Mouse (Mus musculus) heart, adult 9 months (tissue): Measurements from ENCODE around the gene Zfand3.

Source experiments
- DNase-seq, 2 experiments: peaks; one replicate each; pipeline ENCODE4 v3.0.0; 2022; ENCODE audit warnings: low spot score in 2 of 2

Gene Zfand3

GRCm38 (mm10) chr17:30192416-30193005 is 188.0 kb downstream of the Zfand3 start:
- no peak for DNase-seq

- DNase-seq: no peak
These were observed 189.1 kb downstream of the Zfand3 start for GRCm38 (mm10) chr17:30193615-30194014.

- no peak for DNase-seq
These were observed 189.6 kb downstream of the Zfand3 start for GRCm38 (mm10) chr17:30194091-30194490.

GRCm38 (mm10) chr17:30194629-30195445 is 190.3 kb downstream of the Zfand3 start:
- DNase-seq: no peak

- no peak for DNase-seq
These were observed 191.2 kb downstream of the Zfand3 start for GRCm38 (mm10) chr17:30195591-30196183.

GRCm38 (mm10) chr17:30196401-30197279 is 192.1 kb downstream of the Zfand3 start:
- DNase-seq: peak; percentile 35 to 49

GRCm38 (mm10) chr17:30197280-30198030 is 192.9 kb downstream of the Zfand3 start:
- no peak for DNase-seq

- DNase-seq: peak; percentile 48 to 52
These were observed 193.9 kb downstream of the Zfand3 start for GRCm38 (mm10) chr17:30198422-30198821.

GRCm38 (mm10) chr17:30199374-30200247 is 195.1 kb downstream of the Zfand3 start:
- DNase-seq: no peak

GRCm38 (mm10) chr17:30200283-30200682 is 195.8 kb downstream of the Zfand3 start:
- no peak for DNase-seq

- DNase-seq: no peak
These were observed 200.7 kb downstream of the Zfand3 start for GRCm38 (mm10) chr17:30205062-30205825.

GRCm38 (mm10) chr17:30210262-30210661 is 205.7 kb downstream of the Zfand3 start:
- no peak for DNase-seq

- no peak for DNase-seq
These were observed 206.4 kb downstream of the Zfand3 start for GRCm38 (mm10) chr17:30210936-30211335.

GRCm38 (mm10) chr17:30212647-30213046 is 208.1 kb downstream of the Zfand3 start:
- no peak for DNase-seq

- no peak for DNase-seq
These were observed 208.8 kb downstream of the Zfand3 start for GRCm38 (mm10) chr17:30213371-30213770.

GRCm38 (mm10) chr17:30214393-30214792 is 209.9 kb downstream of the Zfand3 start:
- no peak for DNase-seq

- peak; percentile 44 to 57 for DNase-seq
These were observed 211.2 kb downstream of the Zfand3 start for GRCm38 (mm10) chr17:30215741-30216140.

- no peak for DNase-seq
These were observed 217.1 kb downstream of the Zfand3 start for GRCm38 (mm10) chr17:30221677-30222076.

- DNase-seq: no peak
These were observed 217.8 kb downstream of the Zfand3 start for GRCm38 (mm10) chr17:30222361-30222760.
